Mouse (Mus musculus) forelimb bud, embryonic 11.5 days (tissue): ENCODE results near the gene Mib2.
A peak's percentile ranks its signal among the peaks of the same experiment; 100 is the strongest.
"Not testable (repeated sequence)": the region's sequence is repeated elsewhere in the genome, so short reads cannot be mapped to it uniquely, and the experiment has no call there.

ENCODE experiments used
- DNase-seq: peaks from one replicate; pipeline ENCODE4 v3.0.0-alpha.2; 2012; ENCODE audit warnings: low read depth, low spot score

Mib2 gene

DNA sequence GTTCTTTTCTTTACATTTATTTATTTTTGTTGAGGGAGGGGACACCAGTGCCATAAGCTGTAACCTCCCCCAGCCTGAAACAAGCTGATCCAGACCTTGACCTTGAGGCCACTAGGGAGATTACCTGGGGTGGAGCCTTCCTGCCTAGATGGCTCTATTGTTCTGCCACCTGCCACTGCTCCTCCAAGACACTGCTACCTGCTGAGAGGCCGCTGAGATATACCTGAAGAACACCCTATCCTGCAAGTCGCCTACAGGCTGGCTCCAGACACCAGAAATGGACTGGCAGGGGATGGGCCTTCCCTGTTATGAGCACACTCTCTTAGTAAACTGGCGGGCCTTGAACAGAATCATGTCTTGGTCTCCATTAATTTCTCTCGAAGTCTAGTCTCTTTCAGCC is 1.2 kb upstream of the Mib2 start:
- DNase-seq, result not testable (repeated sequence)

DNA sequence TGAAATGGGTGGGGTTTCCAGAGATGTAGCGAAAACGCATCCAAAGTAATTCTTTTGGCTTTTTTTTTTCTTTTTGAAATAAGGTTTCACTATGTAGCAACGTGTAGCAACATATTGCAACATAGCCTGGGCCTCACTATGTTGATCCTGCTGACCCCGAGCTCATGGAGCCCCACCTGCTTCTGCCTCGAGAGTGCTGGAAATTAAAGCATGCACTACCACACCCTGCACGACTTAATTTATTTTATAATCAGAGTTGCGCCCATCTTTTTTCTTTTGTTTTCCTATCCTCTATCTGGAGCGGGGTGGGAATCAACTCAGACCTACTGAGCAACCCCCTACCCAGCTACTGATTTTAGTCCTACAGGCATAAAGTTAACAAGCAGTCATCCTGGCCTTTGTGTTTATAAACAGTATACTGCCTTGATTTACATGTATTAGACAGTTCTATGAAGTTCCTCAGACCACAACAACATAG is 639 bp upstream of the Mib2 start:
- DNase-seq, result no peak

DNA sequence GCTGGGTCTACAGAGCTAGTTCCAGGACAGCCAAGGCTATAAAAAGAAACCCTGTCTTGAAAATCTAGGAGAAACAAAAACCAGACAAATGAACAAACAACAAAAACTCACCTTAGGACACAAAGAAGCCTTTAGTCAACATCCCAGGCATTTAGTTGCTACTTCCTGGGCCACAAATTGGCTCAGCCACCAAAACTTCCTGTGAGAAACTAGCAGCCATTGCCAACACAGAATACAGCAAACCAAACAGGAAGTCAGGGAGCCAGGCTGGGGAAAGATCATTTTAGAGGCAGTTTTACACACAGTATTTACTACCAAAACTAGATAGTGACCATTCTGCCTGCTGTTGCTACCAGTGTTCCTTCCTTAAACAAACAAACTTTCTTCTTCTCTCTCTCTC is 2.1 kb downstream of the Mib2 start:
- no peak for DNase-seq

DNA sequence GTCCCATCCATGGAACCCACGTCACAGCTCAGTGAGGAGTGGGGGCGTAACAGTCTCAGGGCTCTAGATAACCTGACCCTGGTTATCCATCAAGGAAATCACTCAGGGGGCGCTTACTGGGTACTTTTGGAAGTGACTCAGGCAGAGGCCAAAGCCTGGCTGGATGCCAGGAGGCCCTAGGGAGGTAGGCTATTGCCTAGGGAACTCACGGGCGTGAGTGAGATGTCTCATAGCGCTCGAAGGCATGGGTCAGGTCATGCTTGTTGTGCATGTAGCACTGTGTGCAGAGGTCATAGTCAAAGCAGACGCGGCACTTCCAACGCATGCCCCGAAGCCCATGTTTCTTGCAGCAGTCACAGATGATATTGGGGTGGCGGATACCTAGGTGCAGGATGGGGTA is 8.4 kb downstream of the Mib2 start:
- DNase-seq, result no peak

DNA sequence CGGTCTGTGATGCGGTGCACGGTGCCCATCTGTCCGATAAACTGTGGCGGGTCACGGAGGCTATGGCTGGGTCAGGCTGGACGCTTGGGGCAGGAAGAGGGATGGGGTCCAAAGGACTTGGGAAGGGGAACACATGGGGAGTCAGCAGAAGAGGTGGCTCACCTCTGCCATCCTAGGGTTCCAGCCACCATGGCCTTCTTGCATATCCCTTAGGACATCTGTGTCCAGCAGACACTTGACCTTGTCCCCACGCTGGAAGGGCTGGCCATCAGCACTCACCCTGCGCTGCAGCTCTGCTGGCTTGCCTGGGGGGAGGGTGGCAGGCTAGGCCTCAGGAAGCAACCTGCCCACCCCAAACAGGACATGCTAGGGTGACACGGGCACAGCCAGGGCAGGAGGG is 10.0 kb downstream of the Mib2 start:
- no peak for DNase-seq

DNA sequence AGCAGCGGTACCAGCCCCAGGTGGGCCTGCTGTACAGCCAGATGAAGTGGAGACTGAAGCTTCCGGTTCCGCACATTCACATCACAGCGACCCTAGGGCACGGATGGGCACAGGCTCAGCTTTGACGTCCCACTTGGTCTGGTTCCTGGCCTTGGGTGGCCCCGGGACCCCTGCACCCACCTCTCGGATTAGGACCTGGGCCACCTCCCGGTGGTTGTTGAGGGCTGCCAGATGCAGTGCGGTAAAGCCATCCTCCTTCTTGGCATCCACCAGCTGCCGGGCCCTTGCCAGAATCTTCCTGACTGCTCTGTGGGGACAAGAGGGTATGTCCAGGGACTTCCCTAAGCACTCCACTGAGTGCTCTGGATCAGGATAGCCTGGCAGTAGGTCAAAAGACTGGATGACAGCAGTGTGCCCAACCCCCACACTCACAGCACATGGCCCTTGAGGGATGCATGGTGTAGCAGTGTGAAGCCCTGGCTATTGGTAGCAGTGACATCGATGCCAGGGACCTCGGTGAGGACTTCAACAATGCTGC is 12.7 kb downstream of the Mib2 start:
- no peak for DNase-seq

DNA sequence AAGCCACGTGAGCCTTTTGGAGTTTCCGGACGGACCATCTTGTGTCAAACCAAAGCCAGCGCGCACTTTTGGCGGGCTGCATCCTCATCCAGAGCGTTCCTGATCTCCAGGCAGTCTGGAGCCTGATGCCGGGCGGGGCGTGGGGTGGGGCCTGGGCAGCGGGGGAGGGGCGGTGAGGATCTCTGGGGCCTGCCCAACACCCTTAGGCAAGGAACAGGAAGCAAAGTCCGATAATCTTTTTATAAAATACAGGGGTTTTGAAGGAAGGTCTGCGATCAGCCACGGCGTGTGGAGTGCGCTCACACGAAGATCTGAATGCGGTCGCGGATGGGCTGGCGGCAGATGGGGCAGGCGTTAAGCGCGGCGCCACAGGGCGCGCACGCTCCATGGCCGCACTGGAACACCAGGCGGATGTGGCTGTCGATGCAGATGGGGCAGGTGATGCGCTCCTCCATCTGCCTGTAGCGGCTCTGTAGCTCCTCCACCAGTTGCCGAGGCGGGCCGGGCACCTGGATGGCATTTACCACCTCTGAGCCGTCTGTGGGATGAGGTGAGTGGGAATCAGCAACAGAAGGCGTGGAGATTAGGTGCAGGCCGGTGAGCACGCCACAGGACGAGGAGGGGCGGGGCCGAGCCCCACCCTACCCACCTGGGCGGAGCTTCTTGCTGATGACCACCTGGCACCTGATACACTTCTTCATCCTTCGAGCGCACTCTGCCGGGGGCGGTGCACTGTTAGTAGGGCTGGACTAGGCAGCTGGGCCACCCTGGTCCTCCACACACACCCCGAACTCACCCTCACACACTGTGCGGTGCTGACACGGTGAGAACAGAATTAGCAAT is 14.3 kb downstream of the Mib2 start:
- DNase-seq, result no peak

DNA sequence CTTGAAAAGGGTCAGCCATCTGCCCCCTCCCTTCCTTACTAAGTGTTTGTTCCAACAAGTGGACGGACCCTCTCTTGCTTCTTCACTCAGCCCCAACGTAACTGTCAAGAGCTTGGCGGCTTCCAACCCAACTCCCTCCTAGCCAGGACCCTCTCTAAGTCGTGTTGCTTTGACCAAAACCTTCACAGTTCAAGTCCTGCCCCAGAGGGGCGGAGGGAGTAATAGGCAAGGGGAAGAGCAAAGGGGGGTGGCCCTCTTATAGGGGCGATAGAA is 14.9 kb downstream of the Mib2 start:
- DNase-seq, result no peak

DNA sequence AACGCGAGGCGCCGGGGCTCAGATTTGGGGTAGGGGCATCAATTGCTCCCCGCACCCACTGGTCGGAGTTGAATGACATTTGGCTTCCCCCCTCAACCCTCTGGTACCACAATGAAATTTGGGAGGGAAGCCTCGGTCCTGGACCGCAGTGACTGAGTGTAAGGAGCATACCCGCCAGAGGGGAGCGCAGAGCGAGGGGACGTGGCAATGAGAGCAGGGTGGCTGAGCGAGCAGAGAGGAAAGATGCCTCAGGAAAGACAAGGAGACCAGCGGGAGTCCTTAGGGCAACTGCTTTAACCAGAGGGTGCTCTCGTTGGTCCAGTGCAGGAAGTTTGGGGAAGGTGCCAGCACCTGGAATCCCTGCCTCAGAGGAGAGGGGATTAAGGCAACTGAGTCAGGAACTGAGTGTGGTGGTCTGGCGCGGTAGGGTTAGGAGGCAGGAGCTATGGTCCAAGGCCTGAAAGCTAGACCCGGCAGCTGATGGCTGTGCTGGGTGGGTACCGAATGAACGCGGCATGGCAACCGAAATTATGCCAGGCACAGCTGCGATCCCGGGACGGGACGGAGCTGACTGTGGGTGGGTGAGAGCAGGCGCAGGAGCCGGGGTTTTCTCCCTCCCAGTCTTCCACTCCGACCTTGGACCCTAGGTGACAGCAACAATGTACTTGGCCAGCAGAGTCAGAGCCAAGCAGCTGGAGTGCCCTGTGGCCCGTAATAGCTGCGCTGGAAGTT is 15.4 kb downstream of the Mib2 start:
- no peak for DNase-seq

DNA sequence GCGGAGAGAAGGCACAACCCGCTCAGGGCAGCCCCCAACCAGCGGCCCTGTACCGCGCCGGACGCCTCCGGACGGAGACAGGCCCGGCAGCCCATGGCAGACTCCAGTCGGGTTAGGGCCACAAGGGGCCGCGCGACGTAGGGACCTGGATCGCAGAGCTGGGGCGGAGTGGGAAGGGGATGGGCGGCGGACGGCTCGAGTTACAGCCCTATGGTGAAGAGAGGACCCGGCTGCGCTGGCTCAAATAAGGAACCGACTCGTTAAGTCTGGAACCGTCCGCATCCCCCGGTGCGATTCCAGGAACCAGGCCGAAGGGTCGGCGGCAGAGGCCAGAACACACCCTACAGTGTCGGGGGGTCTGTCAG is 15.9 kb downstream of the Mib2 start, which contains the start of gene Mmp23:
Gene Mmp23 (minus strand): TSS at position 299 of the 365 bp plus-strand sequence.
- DNase-seq, result no peak

DNA sequence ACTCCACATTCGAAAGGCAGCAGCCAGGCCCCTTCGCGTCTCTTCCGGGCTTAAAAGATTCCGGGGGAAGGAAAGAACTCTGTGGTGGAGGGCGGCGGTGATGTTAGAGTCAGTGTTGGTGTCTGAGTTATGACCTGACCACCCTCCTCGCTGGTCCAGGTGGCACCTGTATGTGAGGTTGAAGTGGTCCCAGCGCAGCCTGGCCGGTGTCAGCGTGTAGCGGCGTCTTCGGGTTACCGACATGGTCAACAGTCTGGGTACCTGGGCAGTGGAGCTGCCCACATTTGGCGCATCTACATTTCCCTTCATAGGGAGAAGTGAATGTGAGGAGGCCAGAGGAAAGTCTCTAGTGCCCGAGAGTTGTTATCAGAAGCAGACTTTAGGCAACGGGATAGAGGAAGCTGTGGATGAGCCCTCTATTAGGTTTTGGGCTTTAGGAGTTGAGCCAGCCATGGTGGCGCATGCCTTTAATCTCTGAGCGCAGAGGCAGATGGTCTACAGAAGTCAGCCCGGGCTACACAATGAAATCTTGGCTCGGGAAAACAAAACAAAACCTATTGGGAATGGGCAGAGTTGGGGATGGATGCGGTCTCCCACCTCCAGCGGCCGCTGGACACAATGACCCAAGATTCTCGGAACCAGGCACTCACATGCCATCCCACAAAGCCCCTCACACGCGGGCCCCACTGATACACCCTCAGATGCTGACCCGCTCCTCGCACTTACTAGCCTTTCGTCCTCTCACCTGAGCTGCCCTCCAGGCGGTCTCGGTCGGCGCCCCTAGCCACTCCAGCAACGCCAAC is 16.5 kb downstream of the Mib2 start:
- no peak for DNase-seq

DNA sequence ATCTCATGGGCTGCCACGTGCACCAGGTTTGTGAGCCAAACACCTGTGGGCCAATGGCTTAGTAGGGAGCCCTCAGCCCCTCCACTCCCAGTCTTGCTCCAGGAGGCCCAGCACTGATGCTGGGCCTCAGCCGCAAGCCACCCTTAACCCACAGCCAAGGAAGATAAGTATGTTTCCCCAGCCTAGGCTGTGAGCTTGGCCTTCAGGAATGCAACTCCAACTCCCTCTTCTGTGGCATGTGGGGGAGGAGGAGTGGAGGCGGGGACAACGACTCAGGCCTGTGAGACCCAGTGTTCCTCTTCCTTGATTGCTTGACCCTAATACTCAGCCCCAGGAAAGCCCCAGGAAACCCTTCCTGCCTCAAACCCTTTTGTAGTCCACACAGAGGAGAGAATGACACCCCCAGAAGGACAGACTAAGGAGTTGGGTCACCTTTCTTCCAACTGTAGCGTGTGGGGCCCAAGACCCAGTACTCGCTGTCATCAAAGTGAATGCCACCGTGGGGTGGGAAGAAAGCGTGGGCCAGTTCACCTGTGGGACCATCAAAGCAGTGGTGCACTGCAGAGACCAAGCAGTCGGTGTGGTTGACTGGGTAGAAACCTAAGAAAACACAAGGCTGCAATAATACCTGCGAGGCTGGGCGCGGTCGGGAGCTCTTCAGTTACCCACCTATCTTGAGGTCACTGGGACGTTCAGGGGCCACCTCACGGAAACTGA is 17.3 kb downstream of the Mib2 start:
- no peak for DNase-seq

DNA sequence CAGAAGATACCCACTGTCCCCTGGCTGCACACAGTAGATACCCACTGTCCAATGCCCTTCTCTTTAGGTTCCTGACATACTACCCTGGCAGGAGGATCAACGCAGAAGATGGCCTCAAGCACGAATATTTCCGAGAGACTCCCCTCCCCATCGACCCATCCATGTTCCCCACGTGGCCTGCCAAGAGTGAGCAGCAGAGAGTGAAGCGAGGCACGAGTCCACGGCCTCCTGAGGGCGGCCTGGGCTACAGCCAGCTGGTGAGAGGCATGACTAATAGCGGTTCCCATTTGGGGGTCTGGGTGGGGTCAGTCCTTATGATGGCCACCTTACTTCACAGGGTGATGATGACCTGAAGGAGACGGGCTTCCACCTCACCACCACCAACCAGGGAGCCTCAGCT is 19.6 kb downstream of the Mib2 start:
- DNase-seq, result no peak

DNA sequence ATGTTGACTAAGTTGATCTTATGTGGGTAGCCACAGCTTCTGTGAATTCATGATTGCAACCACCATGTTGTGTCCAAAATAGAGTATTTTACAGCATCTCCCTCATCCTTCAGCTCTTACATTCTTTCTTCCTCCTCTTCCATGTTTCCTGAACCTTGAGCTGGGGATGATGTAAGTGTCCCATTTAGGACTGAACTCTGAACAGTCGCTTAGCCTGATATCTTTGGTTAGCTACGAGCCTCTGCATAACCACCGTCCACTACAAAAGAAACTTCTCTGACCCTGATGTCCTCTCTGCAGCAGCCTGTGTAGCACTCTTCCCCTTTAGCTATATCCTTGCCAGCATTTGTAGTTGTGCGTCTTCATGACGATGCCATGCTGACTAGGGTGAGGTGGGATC is 23.3 kb downstream of the Mib2 start:
- no peak for DNase-seq

DNA sequence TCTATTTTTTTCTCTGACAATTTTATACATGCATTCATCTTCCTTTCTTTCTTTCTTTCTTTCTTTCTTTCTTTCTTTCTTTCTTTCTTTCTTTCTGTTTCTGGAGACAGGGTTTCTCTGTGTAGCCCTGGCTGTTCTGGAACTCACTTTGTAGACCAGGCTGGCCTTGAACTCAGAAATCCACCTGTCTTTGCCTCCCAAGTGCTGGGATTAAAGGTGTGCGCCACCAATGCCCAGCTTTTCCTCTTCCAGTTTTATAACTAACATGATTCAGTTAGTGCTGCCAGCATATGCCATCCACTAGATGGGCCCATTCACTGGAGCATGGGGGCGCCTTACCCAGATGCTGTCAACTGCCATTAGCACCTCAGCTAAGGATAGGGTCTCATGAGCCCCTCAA is 23.7 kb downstream of the Mib2 start, which contains the start of gene Gm10563:
Gene Gm10563 (minus strand): TSS at position 101 of the 400 bp plus-strand sequence.
- DNase-seq, result not testable (repeated sequence)

DNA sequence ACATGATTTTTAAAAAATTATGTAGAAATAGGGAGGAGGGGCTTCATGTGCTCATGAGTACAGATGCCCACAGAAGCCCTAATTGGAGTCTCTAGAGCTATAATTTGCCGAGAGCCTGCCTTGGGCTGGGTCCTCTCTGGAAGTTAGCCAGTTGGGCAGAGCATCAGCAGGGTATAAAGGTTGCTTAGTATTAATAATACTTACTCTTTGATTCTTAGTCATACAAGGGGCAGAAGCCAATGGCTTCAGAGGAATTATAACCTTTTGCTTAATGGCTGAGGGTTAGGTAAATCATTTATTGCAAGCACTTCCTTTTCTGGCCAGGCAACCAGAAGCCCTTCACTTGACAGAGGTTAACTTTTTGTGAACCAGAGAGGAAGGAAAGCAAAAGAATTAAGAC is 25.5 kb downstream of the Mib2 start:
- DNase-seq, result no peak

DNA sequence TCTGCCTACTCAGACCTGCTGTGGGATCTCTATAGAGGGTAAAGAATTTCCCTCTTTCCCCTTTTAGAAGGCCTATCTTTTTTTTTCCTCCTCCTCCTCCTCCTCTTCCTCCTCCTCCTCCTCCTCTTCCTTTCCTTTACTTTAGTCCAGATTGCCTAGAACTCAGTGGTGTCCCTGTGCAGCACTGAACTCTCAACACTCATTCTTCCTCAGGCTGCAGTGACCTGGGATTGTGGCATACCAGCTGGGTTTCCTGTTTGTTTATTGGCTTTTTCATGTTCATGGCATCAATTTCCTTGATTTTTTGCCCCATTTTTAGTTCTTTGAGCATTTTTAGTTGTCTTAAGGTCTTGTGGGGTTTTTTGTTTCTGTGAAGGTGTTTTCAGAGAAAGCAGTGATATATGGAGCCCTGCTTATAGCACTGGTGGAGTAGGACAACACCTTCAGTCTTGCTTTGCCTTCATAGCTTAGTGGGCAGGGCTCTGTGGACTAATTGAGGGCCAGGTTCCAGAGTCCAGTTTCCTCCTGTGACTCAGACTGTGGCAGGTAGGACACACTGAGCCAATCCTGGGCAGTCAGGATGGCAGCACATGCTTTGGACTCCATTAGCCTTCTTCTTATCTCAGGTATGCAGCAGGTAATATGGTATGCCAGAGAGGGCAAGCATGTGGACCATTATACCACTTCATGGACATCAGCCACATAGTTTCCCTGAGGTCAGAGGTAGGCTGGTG is 33.1 kb downstream of the Mib2 start:
- DNase-seq, result no peak

DNA sequence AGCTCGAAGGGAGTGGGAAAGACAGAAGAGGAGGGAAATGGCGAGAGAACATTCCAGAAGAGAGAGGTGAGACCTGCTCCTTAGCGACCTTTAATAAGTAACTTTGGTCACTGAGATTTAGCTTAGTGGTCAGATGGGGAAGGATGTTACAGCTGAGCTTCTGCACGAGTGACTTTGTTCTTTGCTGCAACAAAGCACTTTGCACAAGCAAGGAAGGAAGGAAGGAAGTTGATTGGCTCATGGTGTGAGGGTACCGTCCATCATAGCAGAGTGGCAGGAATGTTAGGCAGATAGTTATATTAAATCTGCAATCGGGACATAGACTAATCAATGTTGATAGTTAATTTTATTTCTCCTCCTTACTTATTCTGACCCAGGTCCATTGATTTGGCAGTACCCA is 38.7 kb downstream of the Mib2 start:
- no peak for DNase-seq

DNA sequence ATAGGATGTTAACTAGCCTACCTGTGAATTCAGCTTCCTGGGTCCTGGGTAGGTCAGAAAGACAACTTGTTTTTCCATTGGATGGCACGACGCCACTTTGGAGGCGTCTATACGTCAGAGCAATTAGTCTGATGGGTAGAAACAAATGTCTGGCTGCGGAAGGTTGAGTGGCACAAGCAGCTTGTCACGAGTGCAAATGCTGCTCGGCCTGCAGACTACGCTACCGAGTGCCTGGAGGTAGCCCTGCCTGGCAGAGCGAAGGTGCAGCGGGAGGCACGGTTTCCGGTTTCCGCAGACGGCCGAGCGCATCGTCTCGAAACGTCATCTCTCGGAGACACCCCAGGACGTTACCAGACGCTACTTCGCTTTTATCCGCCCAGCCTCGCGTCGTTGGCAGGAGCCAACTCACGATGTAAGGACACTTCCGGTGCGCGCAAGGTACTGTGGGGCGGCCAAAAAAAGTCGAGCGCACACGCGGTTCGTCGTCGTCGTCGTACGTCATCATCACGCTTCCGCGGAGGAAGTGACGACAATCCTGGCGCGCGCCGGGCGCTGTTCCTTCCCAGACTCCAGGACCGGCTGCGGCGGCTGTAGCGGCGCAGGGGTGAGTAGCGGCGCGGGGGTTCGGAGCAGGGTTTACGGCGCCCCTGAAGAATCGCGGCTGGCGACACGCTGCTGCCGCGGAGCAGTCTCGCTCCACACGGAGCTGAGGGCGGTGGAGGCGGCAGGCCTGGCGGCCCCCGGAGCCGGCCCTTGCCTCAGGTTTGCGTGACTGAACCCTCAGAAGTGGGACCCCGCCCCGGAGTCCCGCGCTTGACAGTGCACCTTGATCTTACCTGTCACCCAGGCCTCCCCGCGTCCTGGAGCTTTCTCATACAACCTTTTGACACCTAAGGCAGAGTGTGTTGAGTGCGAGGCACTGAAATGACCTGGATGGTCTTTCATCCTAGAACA is 44.4 kb downstream of the Mib2 start, which contains the start of gene Cdk11b:
Gene Cdk11b (plus strand): TSS at position 517 of the 954 bp plus-strand sequence.
- peak; percentile 98 for DNase-seq
